Mouse (Mus musculus): ENCODE measurements around the gene Pik3r6. TPM values are rescaled to one million over a fixed set of nuclear protein-coding genes. Genes with fewer than 3 reads are reported as not detected.
A peak's percentile ranks its signal among the peaks of the same experiment; 100 is the strongest.

Gene Pik3r6
- polyA plus RNA-seq, 1 experiment from 2014 or later: 1.0 TPM

GRCm38 (mm10) chr11:68589055-68589809 lies 86.4 kb downstream of the Pik3r6 start:
- H3K4me3 ChIP-seq (ENCODE audit: low read depth, low read length): no peak overlapping the region
- no peak overlapping the region for H3K27ac ChIP-seq (ENCODE audit: low read depth, low read length)
- WGBS: 65% methylated on average over 8 of the region's 8 CpGs
- H3K9ac ChIP-seq (ENCODE audit: low read depth, low read length): no peak overlapping the region
- H3K9me3 ChIP-seq (ENCODE audit: control insufficient read depth): no peaks in the 10 kb centered on the region
- H3K27me3 ChIP-seq (replicated peaks; ENCODE audit: control insufficient read depth, insufficient read depth, low read length): no peaks in the 10 kb centered on the region
- peak; percentile 96 for TF ChIP-seq CTCF (IDR thresholded peaks at IDR 0.05; ENCODE audit: low read depth)
- ATAC-seq: no peak
- no peaks in the 10 kb centered on the region for H3K36me3 ChIP-seq (ENCODE audit: control insufficient read depth, insufficient read depth)
- no peaks in the 10 kb centered on the region for H3K4me1 ChIP-seq (replicated peaks; ENCODE audit: control insufficient read depth, insufficient read depth, low read length)
- H3K4me2 ChIP-seq (replicated peaks; ENCODE audit: low read depth): no peak overlapping the region

GRCm38 (mm10) chr11:68591708-68592107 lies 88.9 kb downstream of the Pik3r6 start:
- no peak for ATAC-seq
- H3K36me3 ChIP-seq (ENCODE audit: control insufficient read depth, insufficient read depth): no peaks in the 10 kb centered on the region
- H3K9me3 ChIP-seq (ENCODE audit: control insufficient read depth): no peaks in the 10 kb centered on the region
- H3K27me3 ChIP-seq (replicated peaks; ENCODE audit: control insufficient read depth, insufficient read depth, low read length): no peaks in the 10 kb centered on the region
- H3K4me3 ChIP-seq (ENCODE audit: low read depth, low read length): no peak overlapping the region
- 43% methylated on average over 5 of the region's 5 CpGs for WGBS
- no peak for TF ChIP-seq CTCF (IDR thresholded peaks at IDR 0.05; ENCODE audit: low read depth)
- H3K27ac ChIP-seq (ENCODE audit: low read depth, low read length): no peak overlapping the region
- H3K9ac ChIP-seq (ENCODE audit: low read depth, low read length): no peak overlapping the region
- no peaks in the 10 kb centered on the region for H3K4me1 ChIP-seq (replicated peaks; ENCODE audit: control insufficient read depth, insufficient read depth, low read length)
- H3K4me2 ChIP-seq (replicated peaks; ENCODE audit: low read depth): no peak overlapping the region

- Histone ChIP-seq H3K4me3 (ENCODE audit: low read depth, low read length) (no peak overlapping the region), H3K27ac (ENCODE audit: low read depth, low read length) (no peak overlapping the region), H3K4me1 (replicated peaks; ENCODE audit: control insufficient read depth, insufficient read depth, low read length) (no peaks in the 10 kb centered on the region), H3K9me3 (ENCODE audit: control insufficient read depth) (no peaks in the 10 kb centered on the region), H3K36me3 (ENCODE audit: control insufficient read depth, insufficient read depth) (no peaks in the 10 kb centered on the region), H3K4me2 (replicated peaks; ENCODE audit: low read depth) (no peak overlapping the region), H3K27me3 (replicated peaks; ENCODE audit: control insufficient read depth, insufficient read depth, low read length) (no peaks in the 10 kb centered on the region), H3K9ac (ENCODE audit: low read depth, low read length) (no peak overlapping the region)
- no peak for ATAC-seq
- whole genome bisulfite sequencing: 70% methylated on average over 3 of the region's 3 CpGs
- no peak for TF ChIP-seq CTCF (IDR thresholded peaks at IDR 0.05; ENCODE audit: low read depth)
Measured at GRCm38 (mm10) chr11:68593247-68593646, 90.4 kb downstream of the Pik3r6 start.

GRCm38 (mm10) chr11:68597912-68598311 lies 95.1 kb downstream of the Pik3r6 start:
- no peak for ATAC-seq
- Histone ChIP-seq H3K9me3 (ENCODE audit: control insufficient read depth) (no peaks in the 10 kb centered on the region), H3K36me3 (ENCODE audit: control insufficient read depth, insufficient read depth) (no peaks in the 10 kb centered on the region), H3K4me3 (ENCODE audit: low read depth, low read length) (no peak overlapping the region), H3K4me2 (replicated peaks; ENCODE audit: low read depth) (no peak overlapping the region), H3K4me1 (replicated peaks; ENCODE audit: control insufficient read depth, insufficient read depth, low read length) (no peaks in the 10 kb centered on the region), H3K9ac (ENCODE audit: low read depth, low read length) (no peak overlapping the region), H3K27me3 (replicated peaks; ENCODE audit: control insufficient read depth, insufficient read depth, low read length) (no peaks in the 10 kb centered on the region), H3K27ac (ENCODE audit: low read depth, low read length) (no peak overlapping the region)
- 74% methylated on average over 2 of the region's 2 CpGs for WGBS
- TF ChIP-seq CTCF (IDR thresholded peaks at IDR 0.05; ENCODE audit: low read depth): no peak

- ATAC-seq: 0 out of 2 replicates have a peak, but pooled peaks have one; percentile 31
- Histone ChIP-seq H3K4me1 (replicated peaks; ENCODE audit: control insufficient read depth, insufficient read depth, low read length) (no peaks in the 10 kb centered on the region), H3K27me3 (replicated peaks; ENCODE audit: control insufficient read depth, insufficient read depth, low read length) (no peaks in the 10 kb centered on the region), H3K4me2 (replicated peaks; ENCODE audit: low read depth) (no peak overlapping the region), H3K9me3 (ENCODE audit: control insufficient read depth) (no peaks in the 10 kb centered on the region), H3K9ac (ENCODE audit: low read depth, low read length) (no peak overlapping the region), H3K36me3 (ENCODE audit: control insufficient read depth, insufficient read depth) (no peaks in the 10 kb centered on the region), H3K27ac (ENCODE audit: low read depth, low read length) (no peak overlapping the region; the same call in 1 of the 2 replicates), H3K4me3 (ENCODE audit: low read depth, low read length) (no peak overlapping the region)
- no peak for TF ChIP-seq CTCF (IDR thresholded peaks at IDR 0.05; ENCODE audit: low read depth)
- WGBS: 39% methylated on average over 6 of the region's 6 CpGs
Measured at GRCm38 (mm10) chr11:68600551-68601021, 97.8 kb downstream of the Pik3r6 start.

- Histone ChIP-seq H3K27me3 (replicated peaks; ENCODE audit: control insufficient read depth, insufficient read depth, low read length) (no peaks in the 10 kb centered on the region), H3K9me3 (ENCODE audit: control insufficient read depth) (no peaks in the 10 kb centered on the region), H3K9ac (ENCODE audit: low read depth, low read length) (no peak overlapping the region), H3K27ac (ENCODE audit: low read depth, low read length) (peak overlapping the region; percentile 2; the same call in 1 of the 2 replicates), H3K4me1 (replicated peaks; ENCODE audit: control insufficient read depth, insufficient read depth, low read length) (no peaks in the 10 kb centered on the region), H3K4me2 (replicated peaks; ENCODE audit: low read depth) (no peak overlapping the region), H3K36me3 (ENCODE audit: control insufficient read depth, insufficient read depth) (no peaks in the 10 kb centered on the region), H3K4me3 (ENCODE audit: low read depth, low read length) (no peak overlapping the region)
- 45% methylated on average over 9 of the region's 9 CpGs for WGBS
- no peak for TF ChIP-seq CTCF (IDR thresholded peaks at IDR 0.05; ENCODE audit: low read depth)
- no peak for ATAC-seq
Measured at GRCm38 (mm10) chr11:68601486-68601991, 98.7 kb downstream of the Pik3r6 start.

Other genes starting within 250 kb of the Pik3r6 start
- 8.7 and 8.8 TPM in 2 replicates for gene Ntn1, start 102.2 kb upstream of the Pik3r6 start, polyA plus RNA-seq (2015; fragmentation: Nextera tagmentation; extraction: Ambion mirVana)
- gene Pik3r5, start 70.9 kb upstream of the Pik3r6 start, polyA plus RNA-seq (2015; fragmentation: Nextera tagmentation; extraction: Ambion mirVana): 0.22 and 0.35 TPM in 2 replicates
- 7.7 and 8.3 TPM in 2 replicates for gene Mfsd6l, start 53.2 kb downstream of the Pik3r6 start, polyA plus RNA-seq (2015; fragmentation: Nextera tagmentation; extraction: Ambion mirVana)
- 0.21 TPM in 1 of 2 replicates, not detected in the other for gene Ccdc42, start 84.0 kb downstream of the Pik3r6 start, polyA plus RNA-seq (2015; fragmentation: Nextera tagmentation; extraction: Ambion mirVana)
- 16.7 and 16.8 TPM in 2 replicates for gene Myh10, start 188.5 kb downstream of the Pik3r6 start, polyA plus RNA-seq (2015; fragmentation: Nextera tagmentation; extraction: Ambion mirVana)